17 mouse cellular contexts compared by ENCODE assay signal in genomic region chr7:123138001-123138400, GRCm38 (mm10). TPM values are rescaled to one million over a fixed set of nuclear protein-coding genes. Genes with fewer than 3 reads are reported as not detected.
DNase-seq lines count a peak whose midpoint lies in the region; ATAC-seq and TF ChIP-seq lines count a peak whose summit lies in the region.
"Had no signal": no experiment of that assay in that cellular context is flagged by ENCODE, and none has a peak within 500 bp of the region (broad histone marks: within the 10 kb centered on the region; RNA-seq: fewer than 3 reads in every experiment).

No protein-coding gene starts in this region.

- H3K36me3 ChIP-seq in heart, embryonic 10.5 days: peaks cover 40% of the 10 kb centered on the region
- 0 out of 2 replicates have a peak, but pooled peaks cover 10% of the 10 kb centered on the region for H3K36me3 ChIP-seq in thymus, adult 2 months (ENCODE audit: control insufficient read depth, insufficient read depth, low read length)
- H3K36me3 ChIP-seq in liver, embryonic 12.5 days: peaks cover 53% of the 10 kb centered on the region

- no peak overlapping the region for H3K4me3 ChIP-seq in heart, embryonic 10.5 days
- H3K4me3 ChIP-seq in thymus, adult 2 months (ENCODE audit: control insufficient read depth, insufficient read depth, low read length): no peak overlapping the region
- H3K4me3 ChIP-seq in liver, embryonic 12.5 days: no peak overlapping the region
- H3K4me3 ChIP-seq: embryonic facial prominence, embryonic 13.5 days; forebrain, embryonic 12.5 days; hindbrain, embryonic 13.5 days had no signal

- WGBS in heart, embryonic 10.5 days: 65% methylated on average over 4 of the region's 4 CpGs
- 32% methylated on average over 4 of the region's 4 CpGs for WGBS in thymus, adult 2 months
- WGBS in liver, embryonic 12.5 days (ENCODE audit: insufficient replicate concordance): 84% methylated on average over 4 of the region's 4 CpGs

- H3K27ac ChIP-seq in heart, embryonic 10.5 days: no peak overlapping the region
- H3K27ac ChIP-seq in thymus, adult 2 months (ENCODE audit: control insufficient read depth, insufficient read depth, low read length): no peak overlapping the region
- no peak overlapping the region for H3K27ac ChIP-seq in liver, embryonic 12.5 days
- H3K27ac ChIP-seq: embryonic facial prominence, embryonic 13.5 days; forebrain, embryonic 12.5 days; hindbrain, embryonic 13.5 days; hindbrain, postnatal 0 days had no signal

- ATAC-seq in liver, embryonic 12.5 days: no peak
- ATAC-seq: forebrain, postnatal 0 days; hindbrain, postnatal 0 days had no signal

- no peak overlapping the region for H3K4me2 ChIP-seq in liver, embryonic 12.5 days
- H3K4me2 ChIP-seq: embryonic facial prominence, embryonic 13.5 days; forebrain, embryonic 12.5 days; hindbrain, embryonic 13.5 days had no signal

- TF ChIP-seq CTCF in thymus, adult 2 months (IDR thresholded peaks at IDR 0.05; ENCODE audit: borderline replicate concordance, control insufficient read depth, extremely low read depth, insufficient read depth, low read length, poor library complexity): no peak

- DNase-seq in heart, embryonic 10.5 days (ENCODE audit: low spot score): peak; percentile 70
- DNase-seq in heart, adult 18-20 months: no peak
- peak; percentile 35 for DNase-seq in thymus, adult 2 months
- peak; percentile 54 for DNase-seq in thymus, postnatal 14 days
- no peak for DNase-seq in embryo, embryonic 11 days
- no peak for DNase-seq in kidney, postnatal 36 days
- DNase-seq: adrenal gland, adult 8-10 months; adrenal gland, postnatal 36 days; cerebellum, adult 8-10 months; forebrain, postnatal 0 days; gastrocnemius, postnatal 10 days; heart, postnatal 10 days had no signal

- H3K9ac ChIP-seq in liver, embryonic 12.5 days: no peak overlapping the region
- H3K9ac ChIP-seq: embryonic facial prominence, embryonic 13.5 days; forebrain, embryonic 12.5 days; forebrain, postnatal 0 days; hindbrain, embryonic 13.5 days had no signal

- TF ChIP-seq POLR2A in thymus, adult 2 months (IDR thresholded peaks at IDR 0.05; ENCODE audit: control insufficient read depth, extremely low read depth, insufficient read depth, low read length, poor library complexity): no peak

- H3K4me1 ChIP-seq in heart, embryonic 10.5 days: peaks cover 44% of the 10 kb centered on the region
- H3K4me1 ChIP-seq in thymus, adult 2 months (replicated peaks; ENCODE audit: control insufficient read depth, insufficient read depth, low read length): peaks cover 9% of the 10 kb centered on the region
- H3K4me1 ChIP-seq in liver, embryonic 12.5 days: peaks cover 41% of the 10 kb centered on the region

- H3K27me3 ChIP-seq in heart, embryonic 10.5 days (ENCODE audit: insufficient read depth, poor library complexity, severe bottlenecking): no peaks in the 10 kb centered on the region
- no peaks in the 10 kb centered on the region for H3K27me3 ChIP-seq in thymus, adult 2 months (ENCODE audit: control insufficient read depth, insufficient read depth, low read length)
- no peaks in the 10 kb centered on the region for H3K27me3 ChIP-seq in liver, embryonic 12.5 days (replicated peaks)
- H3K27me3 ChIP-seq: embryonic facial prominence, embryonic 13.5 days; forebrain, embryonic 12.5 days; hindbrain, embryonic 13.5 days had no signal

- H3K9me3 ChIP-seq in heart, embryonic 10.5 days: no peaks in the 10 kb centered on the region
- H3K9me3 ChIP-seq in liver, embryonic 12.5 days (replicated peaks): no peaks in the 10 kb centered on the region
- H3K9me3 ChIP-seq: embryonic facial prominence, embryonic 13.5 days; forebrain, embryonic 12.5 days; hindbrain, embryonic 13.5 days had no signal

RNA-seq across cellular contexts. Expression of gene Tnrc6a, which starts 14.3 kb away (rescaled TPM):
- polyA plus RNA-seq in heart, embryonic 10.5 days (2016; fragmentation: Nextera tagmentation; extraction: Ambion mirVana): 39.9 and 51.2 TPM in 2 replicates
- 10 to 100 TPM; 25.0 to 32.3 TPM for total RNA-seq in heart, adult 18-20 months (2021)
- polyA plus RNA-seq in thymus, adult 2 months (2012; rRNA removed): 84.5 and 89.7 TPM in 2 replicates
- polyA plus RNA-seq in liver, embryonic 12.5 days (2016; fragmentation: Nextera tagmentation; extraction: Ambion mirVana): 24.7 and 29.8 TPM in 2 replicates

Comparison
In these comparisons a context has a peak if more than half of its experiments do, and no peak if none do; other contexts are left out.
1. DNase-seq: peak in heart, embryonic 10.5 days (single experiment), thymus, adult 2 months (single experiment) and thymus, postnatal 14 days (single experiment); none in heart, adult 18-20 months (0 of 2), embryo, embryonic 11 days (single experiment) and kidney, postnatal 36 days (0 of 2).